Mouse (Mus musculus): Measurements from ENCODE around the gene Tmem126a. TPM values are rescaled to one million over a fixed set of nuclear protein-coding genes. Genes with fewer than 3 reads are reported as not detected.
A peak's percentile ranks its signal among the peaks of the same experiment; 100 is the strongest.

Gene Tmem126a
- polyA plus RNA-seq (2012; rRNA removed), result 40.3 and 41.8 TPM in 2 replicates

- peak; percentile 76 to 89 for DNase-seq (ENCODE audit: extremely low spot score in 1 of 2, low spot score in 1 of 2)
These were observed at the start of gene Tmem126a for GRCm38 (mm10) chr7:90456845-90457468. TSS of gene Tmem126a (minus strand) at chr7:90457229.

- DNase-seq (ENCODE audit: extremely low spot score in 1 of 2, low spot score in 1 of 2), result no peak
These were observed 25.6 kb upstream of the Tmem126a start for GRCm38 (mm10) chr7:90482607-90483006.

- peak; percentile 29 to 47 for DNase-seq (ENCODE audit: extremely low spot score in 1 of 2, low spot score in 1 of 2)
These were observed 19.6 kb upstream of the Tmem126a start, which contains the start of gene Dlg2 for GRCm38 (mm10) chr7:90476313-90477245. TSS of gene Dlg2 (plus strand) at chr7:90476672.

- DNase-seq (ENCODE audit: extremely low spot score in 1 of 2, low spot score in 1 of 2), result peak; percentile 98 to 99
These were observed 18.8 kb upstream of the Tmem126a start, which contains the start of gene Tmem126b for GRCm38 (mm10) chr7:90475793-90476312. TSS of gene Tmem126b (minus strand) at chr7:90476001.

- no peak for DNase-seq (ENCODE audit: extremely low spot score in 1 of 2, low spot score in 1 of 2)
These were observed 16.5 kb upstream of the Tmem126a start for GRCm38 (mm10) chr7:90473511-90473910.

GRCm38 (mm10) chr7:90461441-90461840 lies 4.4 kb upstream of the Tmem126a start:
- no peak for DNase-seq (ENCODE audit: extremely low spot score in 1 of 2, low spot score in 1 of 2)

GRCm38 (mm10) chr7:90460930-90461329 lies 3.9 kb upstream of the Tmem126a start:
- no peak for DNase-seq (ENCODE audit: extremely low spot score in 1 of 2, low spot score in 1 of 2)

GRCm38 (mm10) chr7:90460330-90460729 lies 3.3 kb upstream of the Tmem126a start:
- DNase-seq (ENCODE audit: extremely low spot score in 1 of 2, low spot score in 1 of 2), result no peak

GRCm38 (mm10) chr7:90457517-90457916 lies 488 bp upstream of the Tmem126a start:
- DNase-seq (ENCODE audit: extremely low spot score in 1 of 2, low spot score in 1 of 2), result no peak

GRCm38 (mm10) chr7:90456149-90456844 lies 732 bp downstream of the Tmem126a start:
- DNase-seq (ENCODE audit: extremely low spot score in 1 of 2, low spot score in 1 of 2), result no peak

GRCm38 (mm10) chr7:90444206-90444605 lies 12.8 kb downstream of the Tmem126a start:
- DNase-seq (ENCODE audit: extremely low spot score in 1 of 2, low spot score in 1 of 2), result no peak

GRCm38 (mm10) chr7:90443101-90444091 lies 13.6 kb downstream of the Tmem126a start:
- DNase-seq (ENCODE audit: extremely low spot score in 1 of 2, low spot score in 1 of 2), result peak in 1 of 2 experiments; percentile 62

- peak; percentile 93 to 97 for DNase-seq (ENCODE audit: extremely low spot score in 1 of 2, low spot score in 1 of 2)
These were observed 14.4 kb downstream of the Tmem126a start, which contains the start of gene Crebzf for GRCm38 (mm10) chr7:90442518-90443080. TSS of gene Crebzf (plus strand) at chr7:90442729.

- DNase-seq (ENCODE audit: extremely low spot score in 1 of 2, low spot score in 1 of 2), result no peak
These were observed 15.0 kb downstream of the Tmem126a start for GRCm38 (mm10) chr7:90442070-90442469.

- DNase-seq (ENCODE audit: extremely low spot score in 1 of 2, low spot score in 1 of 2), result no peak
These were observed 17.0 kb downstream of the Tmem126a start for GRCm38 (mm10) chr7:90440044-90440443.

GRCm38 (mm10) chr7:90432221-90432620 lies 24.8 kb downstream of the Tmem126a start:
- DNase-seq (ENCODE audit: extremely low spot score in 1 of 2, low spot score in 1 of 2), result no peak

- DNase-seq (ENCODE audit: extremely low spot score in 1 of 2, low spot score in 1 of 2), result no peak
These were observed 30.0 kb downstream of the Tmem126a start for GRCm38 (mm10) chr7:90427006-90427405.

GRCm38 (mm10) chr7:90426020-90427001 lies 30.7 kb downstream of the Tmem126a start, which contains the start of gene Ccdc89:
TSS of gene Ccdc89 (plus strand) at chr7:90426577.
- peak; percentile 85 to 87 for DNase-seq (ENCODE audit: extremely low spot score in 1 of 2, low spot score in 1 of 2)
